Mouse (Mus musculus) embryonic facial prominence, embryonic 13.5 days (tissue): ENCODE data around the gene Slc41a2. TPM values are rescaled to one million over a fixed set of nuclear protein-coding genes. Genes with fewer than 3 reads are reported as not detected.
"Not testable (repeated sequence)": the region's sequence is repeated elsewhere in the genome, so short reads cannot be mapped to it uniquely, and the experiment has no call there.

Source experiments
- ATAC-seq: fragments of 200-750 bp; cut with Nextera tagmentation; 2 replicates; pipeline ENCODE4 v1.8.0; 2017; ENCODE audit warnings: low read depth; ENCODE audit not compliant: insufficient number of reproducible peaks, insufficient read depth, low FRiP score, low TSS enrichment
- H3K27ac ChIP-seq: fragments of 300-500 bp; sonication (generic); 2 replicates; pipeline ENCODE4 v1.5.1; 2015; ENCODE audit warnings: moderate library complexity, mild to moderate bottlenecking, inconsistent platforms
- H3K27me3 ChIP-seq: fragments of 300-500 bp; sonication (generic); 2 replicates; pipeline ENCODE4 v1.6.1; 2015; ENCODE audit warnings: mild to moderate bottlenecking, inconsistent platforms
- H3K36me3 ChIP-seq: fragments of 300-500 bp; sonication (generic); 2 replicates; pipeline ENCODE4 v1.6.1; 2015; ENCODE audit warnings: mild to moderate bottlenecking, inconsistent platforms
- H3K4me1 ChIP-seq: fragments of 300-500 bp; sonication (generic); 2 replicates; pipeline ENCODE4 v1.6.1; 2015; ENCODE audit warnings: inconsistent platforms
- H3K4me2 ChIP-seq: fragments of 300-500 bp; sonication (generic); 2 replicates; pipeline ENCODE4 v1.6.1; 2015; ENCODE audit warnings: moderate library complexity, mild to moderate bottlenecking, inconsistent platforms
- H3K4me3 ChIP-seq: fragments of 300-500 bp; sonication (generic); 2 replicates; pipeline ENCODE4 v1.5.1; 2015; ENCODE audit warnings: mild to moderate bottlenecking, inconsistent platforms
- H3K9ac ChIP-seq: fragments of 300-500 bp; sonication (generic); 2 replicates; pipeline ENCODE4 v1.6.1; 2015; ENCODE audit warnings: mild to moderate bottlenecking, inconsistent platforms
- H3K9me3 ChIP-seq: fragments of 300-500 bp; sonication (generic); 2 replicates; pipeline ENCODE4 v1.6.1; 2016; ENCODE audit warnings: inconsistent platforms
- WGBS: fragments of 180-500 bp; shearing (Covaris S2); methylation state at CpG from one replicate; pipeline ENCODE4 v1.1.7; 2015; ENCODE audit warnings: mixed read lengths; 5-methylcytosine and 5-hydroxymethylcytosine counted together
- polyA plus RNA-seq: library from polyadenylated mRNA; unstranded; fragments of >200 nt; fragmentation: Nextera tagmentation; extraction: Ambion mirVana; gene quantifications from 2 replicates; pipeline ENCODE4 v1.2.1, GENCODE M21; 2015

Gene Slc41a2
- polyA plus RNA-seq, 1 experiment from 2014 or later: 1.5 TPM

GRCm38 (mm10) chr10:83374045-83374656, 36.5 kb upstream of the Slc41a2 start:
- whole genome bisulfite sequencing: 89% methylated on average over 3 of the region's 3 CpGs
- Histone ChIP-seq H3K9ac (no peak overlapping the region), H3K4me2 (no peak overlapping the region), H3K4me1 (no peaks in the 10 kb centered on the region), H3K27ac (no peak overlapping the region), H3K36me3 (peaks cover 46% of the 10 kb centered on the region), H3K9me3 (no peaks in the 10 kb centered on the region), H3K27me3 (no peaks in the 10 kb centered on the region), H3K4me3 (no peak overlapping the region)
- no peak for ATAC-seq

- H3K4me1 ChIP-seq: 0 out of 2 replicates have a peak, but pooled peaks cover 2% of the 10 kb centered on the region
- no peak overlapping the region for H3K4me3 ChIP-seq
- no peaks in the 10 kb centered on the region for H3K27me3 ChIP-seq
- H3K36me3 ChIP-seq: peaks cover 89% of the 10 kb centered on the region
- H3K27ac ChIP-seq: no peak overlapping the region
- 82% methylated on average over 5 of the region's 5 CpGs for WGBS
- ATAC-seq: no peak
- H3K4me2 ChIP-seq: no peak overlapping the region
- H3K9ac ChIP-seq: no peak overlapping the region
- no peaks in the 10 kb centered on the region for H3K9me3 ChIP-seq
Observed at GRCm38 (mm10) chr10:83368918-83369317, 31.2 kb upstream of the Slc41a2 start.

- Histone ChIP-seq H3K9ac (no peak overlapping the region), H3K4me1 (peaks cover 21% of the 10 kb centered on the region), H3K27me3 (no peaks in the 10 kb centered on the region), H3K9me3 (no peaks in the 10 kb centered on the region), H3K27ac (no peak overlapping the region), H3K36me3 (peaks cover 62% of the 10 kb centered on the region), H3K4me2 (no peak overlapping the region), H3K4me3 (no peak overlapping the region)
- no peak for ATAC-seq
- 91% methylated on average over 8 of the region's 8 CpGs for WGBS
Observed at GRCm38 (mm10) chr10:83363451-83363850, 25.8 kb upstream of the Slc41a2 start.

- no peak overlapping the region for H3K27ac ChIP-seq
- no peaks in the 10 kb centered on the region for H3K9me3 ChIP-seq
- 0 out of 2 replicates have a peak overlapping the region, but pooled peaks have one; percentile 28 for H3K9ac ChIP-seq
- H3K36me3 ChIP-seq: peaks cover 46% of the 10 kb centered on the region
- 50% methylated on average over 5 of the region's 5 CpGs for WGBS
- no peaks in the 10 kb centered on the region for H3K27me3 ChIP-seq
- H3K4me2 ChIP-seq: peak overlapping the region; percentile 82
- peaks cover 21% of the 10 kb centered on the region for H3K4me1 ChIP-seq
- no peak for ATAC-seq
- peak overlapping the region; percentile 93; the same call in 1 of the 2 replicates for H3K4me3 ChIP-seq
Observed at GRCm38 (mm10) chr10:83361643-83362382, 24.1 kb upstream of the Slc41a2 start.

GRCm38 (mm10) chr10:83360356-83360755, 22.7 kb upstream of the Slc41a2 start:
- Histone ChIP-seq H3K36me3 (peaks cover 32% of the 10 kb centered on the region), H3K4me3 (peak overlapping the region; percentile 93), H3K9ac (peak overlapping the region; percentile 90), H3K27me3 (no peaks in the 10 kb centered on the region), H3K27ac (peak overlapping the region; percentile 73), H3K4me2 (peak overlapping the region; percentile 82), H3K9me3 (no peaks in the 10 kb centered on the region), H3K4me1 (peaks cover 21% of the 10 kb centered on the region)
- under 1% methylated on average over 40 of the region's 40 CpGs for WGBS
- peak; percentile 61; the same call in 1 of the 2 replicates for ATAC-seq

- WGBS: under 1% methylated on average over 30 of the region's 30 CpGs
- peak within 1 kb of the TSS; percentile 73 for H3K27ac ChIP-seq
- peak within 1 kb of the TSS; percentile 93 for H3K4me3 ChIP-seq
- peak within 1 kb of the TSS; percentile 82 for H3K4me2 ChIP-seq
- H3K9ac ChIP-seq: peak within 1 kb of the TSS; percentile 90
- no peaks in the 10 kb centered on the region for H3K9me3 ChIP-seq
- ATAC-seq: peak; percentile 95
- peaks cover 21% of the 10 kb centered on the region for H3K4me1 ChIP-seq
- no peaks in the 10 kb centered on the region for H3K27me3 ChIP-seq
- peaks cover 28% of the 10 kb centered on the region for H3K36me3 ChIP-seq
Observed at GRCm38 (mm10) chr10:83359956-83360355, 22.3 kb upstream of the Slc41a2 start, which contains the start of gene D10Wsu102e. Gene D10Wsu102e, plus strand, starts transcription at chr10:83360221.

GRCm38 (mm10) chr10:83359451-83359850, 21.8 kb upstream of the Slc41a2 start:
- Histone ChIP-seq H3K27me3 (no peaks in the 10 kb centered on the region), H3K36me3 (peaks cover 22% of the 10 kb centered on the region), H3K9ac (0 out of 2 replicates have a peak overlapping the region, but pooled peaks have one; percentile 40), H3K27ac (peak overlapping the region; percentile 66; the same call in 1 of the 2 replicates), H3K4me2 (peak overlapping the region; percentile 82), H3K4me3 (peak overlapping the region; percentile 93), H3K4me1 (peaks cover 21% of the 10 kb centered on the region), H3K9me3 (no peaks in the 10 kb centered on the region)
- ATAC-seq: no peak
- 88% methylated on average over 4 of the region's 4 CpGs for WGBS

GRCm38 (mm10) chr10:83356416-83356815, 18.7 kb upstream of the Slc41a2 start:
- H3K27me3 ChIP-seq: no peaks in the 10 kb centered on the region
- no peak overlapping the region for H3K27ac ChIP-seq
- H3K9me3 ChIP-seq: no peaks in the 10 kb centered on the region
- H3K4me1 ChIP-seq: peaks cover 23% of the 10 kb centered on the region
- H3K4me2 ChIP-seq: no peak overlapping the region
- no peak overlapping the region for H3K9ac ChIP-seq
- no peaks in the 10 kb centered on the region for H3K36me3 ChIP-seq
- no peak overlapping the region for H3K4me3 ChIP-seq
- 75% methylated on average over 12 of the region's 12 CpGs for WGBS
- ATAC-seq: no peak

- H3K4me2 ChIP-seq: peak overlapping the region; percentile 21; the same call in 1 of the 2 replicates
- peaks cover 14% of the 10 kb centered on the region for H3K4me1 ChIP-seq
- H3K4me3 ChIP-seq: no peak overlapping the region
- no peak overlapping the region for H3K9ac ChIP-seq
- no peaks in the 10 kb centered on the region for H3K36me3 ChIP-seq
- H3K27me3 ChIP-seq: no peaks in the 10 kb centered on the region; the same call in 1 of the 2 replicates
- no peaks in the 10 kb centered on the region for H3K9me3 ChIP-seq
- no peak for ATAC-seq
- peak overlapping the region; percentile 41 for H3K27ac ChIP-seq
- whole genome bisulfite sequencing: 61% methylated on average over 8 of the region's 8 CpGs
Observed at GRCm38 (mm10) chr10:83354333-83354719, 16.6 kb upstream of the Slc41a2 start.

- no peaks in the 10 kb centered on the region; the same call in 1 of the 2 replicates for H3K27me3 ChIP-seq
- peak overlapping the region; percentile 21; the same call in 1 of the 2 replicates for H3K4me2 ChIP-seq
- no peaks in the 10 kb centered on the region for H3K36me3 ChIP-seq
- ATAC-seq: no peak
- H3K9ac ChIP-seq: 0 out of 2 replicates have a peak overlapping the region, but pooled peaks have one; percentile 1
- 47% methylated on average over 14 of the region's 14 CpGs for WGBS
- H3K9me3 ChIP-seq: no peaks in the 10 kb centered on the region
- peak overlapping the region; percentile 41 for H3K27ac ChIP-seq
- H3K4me1 ChIP-seq: peaks cover 11% of the 10 kb centered on the region
- no peak overlapping the region for H3K4me3 ChIP-seq
Observed at GRCm38 (mm10) chr10:83353680-83354332, 16.1 kb upstream of the Slc41a2 start.

GRCm38 (mm10) chr10:83351779-83352178, 14.1 kb upstream of the Slc41a2 start:
- H3K27me3 ChIP-seq, H3K4me3 ChIP-seq, H3K36me3 ChIP-seq, H3K4me2 ChIP-seq, H3K27ac ChIP-seq, ATAC-seq, H3K9ac ChIP-seq, H3K9me3 ChIP-seq: not testable (repeated sequence)
- peaks cover 11% of the 10 kb centered on the region for H3K4me1 ChIP-seq
- 72% methylated on average over 4 of the region's 4 CpGs for WGBS
